Mouse (Mus musculus): Measurements from ENCODE around the gene Vmn1r135.
"Not testable (repeated sequence)": the region's sequence is repeated elsewhere in the genome, so short reads cannot be mapped to it uniquely, and the experiment has no call there.

Vmn1r135 gene

DNA sequence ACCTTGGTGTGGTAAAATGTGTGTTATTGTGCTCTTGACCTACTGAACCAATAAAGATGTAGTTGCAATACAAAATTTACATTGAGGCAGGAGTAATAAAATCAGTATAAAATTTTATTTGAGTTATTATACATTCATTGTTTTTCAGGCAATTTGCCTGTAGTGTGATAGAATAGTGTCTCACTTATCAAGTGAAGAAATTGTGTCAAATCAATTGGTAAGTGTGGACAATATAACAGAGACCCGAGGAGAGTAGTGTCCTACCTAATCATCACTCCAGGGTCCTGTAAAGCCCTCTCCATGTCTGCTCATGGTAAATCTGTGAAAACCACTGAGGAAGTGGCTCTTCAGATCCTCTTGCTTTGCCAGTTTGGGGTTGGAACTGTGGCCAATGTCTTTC is at the start of gene Vmn1r135:
Gene Vmn1r135 (plus strand): TSS at position 301 of the 400 bp plus-strand sequence.
- CTCF ChIA-PET, POLR2A ChIA-PET: not testable (repeated sequence)

DNA sequence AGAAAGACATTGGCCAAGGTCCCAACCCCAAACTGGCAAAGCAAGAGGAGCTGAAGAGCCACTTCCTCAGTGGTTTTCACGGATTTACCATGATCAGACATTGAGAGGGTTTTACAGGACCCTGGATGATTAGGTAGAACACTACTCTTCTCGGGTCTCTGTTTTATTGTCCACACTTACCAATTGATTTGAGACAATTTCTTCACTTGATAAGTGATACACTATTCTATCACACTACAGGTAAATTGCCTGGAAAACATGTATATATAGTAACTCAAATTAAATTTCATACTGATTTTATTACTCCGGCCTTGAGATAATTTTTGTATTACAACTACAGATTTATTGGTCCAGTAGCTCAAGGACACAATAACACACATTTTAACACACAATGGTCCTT is 35.5 kb upstream of the Vmn1r135 start, which contains the start of gene Gm4177:
Gene Gm4177 (minus strand): TSS at position 101 of the 400 bp plus-strand sequence.
- CTCF ChIA-PET, POLR2A ChIA-PET: not testable (repeated sequence)

DNA sequence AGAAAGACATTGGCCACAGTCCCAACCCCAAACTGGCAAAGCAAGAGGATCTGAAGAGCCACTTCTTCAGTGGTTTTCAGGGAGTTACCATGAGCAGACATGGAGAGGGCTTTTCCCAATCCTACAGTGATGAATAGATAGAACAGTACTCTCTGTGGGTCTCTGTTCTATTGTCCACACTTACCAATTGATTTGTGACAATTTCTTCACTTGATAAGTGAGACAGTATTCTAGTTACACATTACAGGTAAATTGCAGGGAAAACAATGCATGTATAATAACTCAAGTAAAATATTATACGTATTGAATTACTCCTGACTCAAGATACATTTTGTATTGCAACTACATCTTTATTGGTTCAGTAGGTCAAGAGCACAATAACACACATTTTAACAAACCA is 12.0 kb downstream of the Vmn1r135 start, which contains the start of gene Gm5725:
Gene Gm5725 (minus strand): TSS at position 101 of the 400 bp plus-strand sequence.
- POLR2A ChIA-PET, CTCF ChIA-PET: not testable (repeated sequence)

Measured in embryonic stem cell, embryonic (primary cell).